Mouse (Mus musculus) left cerebral cortex, postnatal 10 days (tissue): Measurements from ENCODE around the gene Nisch. TPM values are rescaled to one million over a fixed set of nuclear protein-coding genes. Genes with fewer than 3 reads are reported as not detected.

ENCODE experiments used
- DNase-seq, 2 experiments: peaks; one replicate each; pipeline ENCODE4 v3.0.0; 2021 to 2022; ENCODE audit warnings: low spot score in 2 of 2, mixed read lengths in 1 of 2; ENCODE audit errors: extremely low spot score in 1 of 2
- intact Hi-C: fragments of 180-260 bp; cut with DNase I; formaldehyde crosslinking; loops from one replicate; pipeline ENCODE4 v1.15.1; 2025
- total RNA-seq, 2 experiments: library from RNA; stranded (reverse); gene quantifications; 2 replicates each; pipeline ENCODE4 v1.2.3; 2021

Gene Nisch
- total RNA-seq, 2 experiments from 2014 or later = 412 to 432 TPM

DNA sequence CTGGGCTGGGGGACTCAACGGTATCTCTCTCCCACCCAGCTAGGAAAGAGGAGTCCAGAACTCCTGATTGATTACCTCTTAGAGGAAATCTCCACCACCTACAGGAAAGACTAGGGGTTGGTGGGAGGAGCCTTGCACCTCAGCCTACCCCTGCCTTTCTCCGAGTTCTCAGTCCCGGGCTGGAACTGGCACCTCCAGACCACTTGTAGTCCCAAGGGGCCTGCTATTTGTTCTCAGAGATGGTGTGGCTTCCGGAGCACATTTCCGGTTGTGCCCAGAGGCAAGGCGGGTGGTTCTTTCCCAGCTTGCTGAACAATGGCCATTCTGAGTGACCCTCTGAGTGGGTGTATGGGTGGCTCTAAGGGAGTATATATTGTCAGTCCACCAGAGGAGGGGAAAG, 11.5 kb upstream of the Nisch start:
- intact Hi-C loops = no loop called here

GRCm38 (mm10) chr14:31226978-31227377, 10.2 kb upstream of the Nisch start:
- intact Hi-C loops = no loop called here
- DNase-seq = peak; percentile 53 to 75

More for the DNA sequence above, 11.5 kb upstream of the Nisch start:
- peak in 1 of 2 experiments; percentile 52 for DNase-seq

GRCm38 (mm10) chr14:31217666-31218065, 920 bp upstream of the Nisch start, which contains the start of gene Sema3g:
Gene Sema3g, plus strand, starts transcription at chr14:31217860.
- intact Hi-C loops = loop anchor here (10.0 kb wide), 1 partner anchor 107 kb away; the partner anchor contains the start of gene Dnah1
- peak in 1 of 2 experiments; percentile 83 for DNase-seq

DNA sequence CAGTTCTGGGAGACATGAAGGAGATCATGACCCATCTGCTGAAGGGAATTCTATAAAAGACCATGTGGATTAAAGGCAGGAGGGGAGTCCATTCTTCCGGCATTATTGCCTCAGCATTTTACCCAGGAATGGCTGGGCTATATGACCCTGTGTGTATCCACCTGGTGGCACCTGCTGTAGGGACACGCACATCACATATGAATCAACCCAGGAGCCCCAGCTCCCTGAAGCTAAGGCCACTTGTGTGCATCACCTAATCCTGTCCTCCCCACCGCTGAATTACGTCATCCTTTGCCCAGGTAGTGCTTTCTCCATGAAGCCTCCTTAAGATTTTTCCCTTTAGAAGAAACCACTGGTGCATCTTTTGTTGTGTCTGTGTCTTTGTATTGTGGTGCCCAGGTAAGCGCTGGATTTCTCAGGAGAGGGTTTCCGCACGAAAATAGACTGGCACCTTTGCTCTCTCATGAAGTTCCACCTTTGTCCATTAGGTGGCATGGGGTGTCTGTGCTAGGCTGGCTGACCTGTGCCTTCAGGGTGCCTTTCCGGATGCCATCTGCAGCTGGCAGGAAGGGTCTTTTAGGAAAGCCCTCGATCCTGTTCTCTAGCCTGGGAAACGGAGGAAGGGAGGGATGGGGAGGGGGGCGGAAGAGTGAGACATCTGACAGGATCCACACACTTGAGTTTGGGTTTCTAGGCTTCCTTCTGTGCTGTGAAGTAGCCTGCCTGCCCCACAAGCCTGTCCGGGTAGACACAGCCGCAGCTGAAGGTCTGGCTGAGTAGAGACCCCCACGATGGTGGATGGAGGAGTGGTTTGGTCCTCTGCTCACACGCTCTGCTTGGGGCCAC, 1.4 kb downstream of the Nisch start:
- peak; percentile 56 to 69 for DNase-seq
- intact Hi-C loops = loop anchor here (10.0 kb wide), 1 partner anchor 109 kb away; the partner anchor contains the start of gene Dnah1

GRCm38 (mm10) chr14:31214684-31215083, 2.1 kb downstream of the Nisch start:
- DNase-seq = no peak
- intact Hi-C loops = loop anchor here (10.0 kb wide), 1 partner anchor 110 kb away; the partner anchor contains the start of gene Dnah1

GRCm38 (mm10) chr14:31213868-31214267, 2.9 kb downstream of the Nisch start:
- intact Hi-C loops = loop anchor here (10.0 kb wide), 1 partner anchor 111 kb away; the partner anchor contains the start of gene Dnah1
- no peak for DNase-seq

GRCm38 (mm10) chr14:31212499-31212898, 4.2 kb downstream of the Nisch start:
- no peak for DNase-seq
- intact Hi-C loops = loop anchor here (10.0 kb wide), 1 partner anchor 112 kb away; the partner anchor contains the start of gene Dnah1

DNA sequence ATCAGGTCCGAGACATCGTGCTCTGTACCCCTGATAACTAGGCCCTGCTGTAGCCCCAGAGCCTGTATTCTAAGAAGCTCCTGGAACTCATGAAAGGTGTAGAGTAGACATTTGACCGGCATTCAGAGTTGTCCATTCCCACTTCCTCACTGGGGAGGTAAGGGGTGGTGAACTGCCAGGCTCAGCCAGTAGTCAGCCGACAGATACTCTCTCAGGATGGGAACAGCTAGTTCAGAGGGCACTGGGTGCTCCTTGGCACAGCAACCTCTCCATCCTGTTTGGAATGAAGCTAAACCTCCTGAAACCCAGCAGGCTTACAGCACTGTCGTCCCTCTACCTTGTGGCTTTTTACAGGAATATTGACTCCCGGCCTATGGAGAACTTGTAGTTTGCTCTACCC, 4.9 kb downstream of the Nisch start:
- DNase-seq = no peak

GRCm38 (mm10) chr14:31209133-31209557, 7.6 kb downstream of the Nisch start:
- no peak for DNase-seq
- intact Hi-C loops = loop anchor here (5.0 kb wide), 1 partner anchor 43 kb away; the partner anchor contains the start of genes Bap1 and Phf7

More for the DNA sequence above, 4.9 kb downstream of the Nisch start:
- intact Hi-C loops = loop anchor here (10.0 kb wide), 1 partner anchor 113 kb away; the partner anchor contains the start of gene Dnah1

GRCm38 (mm10) chr14:31208084-31208483, 8.7 kb downstream of the Nisch start, which contains the start of gene Tnnc1:
Gene Tnnc1, plus strand, starts transcription at chr14:31208312.
- intact Hi-C loops = loop anchor here (5.0 kb wide), 1 partner anchor 44 kb away; the partner anchor contains the start of genes Bap1 and Phf7
- DNase-seq = no peak

- intact Hi-C loops = loop anchor here (5.0 kb wide), 1 partner anchor 45 kb away; the partner anchor contains the start of genes Bap1 and Phf7
- DNase-seq = no peak
These were observed 9.5 kb downstream of the Nisch start for GRCm38 (mm10) chr14:31207070-31207830.

- intact Hi-C loops = loop anchor here (5.0 kb wide), 1 partner anchor 46 kb away; the partner anchor contains the start of genes Bap1 and Phf7
These were observed 10.2 kb downstream of the Nisch start for GRCm38 (mm10) chr14:31206472-31206981.

DNA sequence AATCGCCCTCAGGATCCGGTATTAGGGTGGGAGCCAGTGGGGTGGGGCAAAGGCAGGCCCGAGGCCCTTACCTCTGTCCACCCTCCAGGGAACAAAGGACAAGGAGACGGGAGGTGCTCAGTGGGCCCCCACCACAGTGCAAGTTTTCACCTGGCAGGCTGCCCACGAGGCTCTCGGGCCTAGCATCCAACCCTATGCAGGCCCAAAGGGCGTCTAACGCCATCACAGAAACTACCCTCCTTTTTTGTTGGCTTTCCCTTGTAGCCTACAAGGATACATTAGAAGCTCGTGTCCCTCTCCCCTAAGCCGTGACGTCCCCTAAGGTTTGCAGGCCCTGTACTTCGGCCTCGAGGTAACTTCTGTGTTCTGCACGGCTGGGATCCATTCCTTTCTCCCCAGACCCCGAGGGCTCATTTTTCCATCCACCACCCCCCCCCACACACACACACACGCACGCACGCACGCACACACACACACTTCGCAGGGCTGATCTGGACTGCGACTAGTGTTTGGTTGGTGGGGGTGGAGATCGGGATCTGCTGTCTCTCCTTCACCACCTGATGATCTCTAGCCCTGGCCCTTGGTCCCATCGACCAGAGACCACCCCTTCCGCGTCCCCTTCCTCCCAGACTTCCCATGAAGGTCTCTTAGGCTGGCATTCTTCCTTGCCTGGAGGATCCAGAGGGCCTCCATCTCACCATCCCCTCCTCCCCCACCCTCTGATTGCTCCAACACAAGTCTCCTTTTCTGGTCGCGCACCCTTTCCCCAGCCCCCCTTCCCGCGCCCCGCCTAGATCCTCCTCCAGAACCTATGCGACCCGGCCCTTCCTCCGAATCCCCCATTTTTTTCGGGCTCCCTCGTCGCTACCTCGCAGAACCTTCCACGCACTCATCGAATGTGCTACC, 10.9 kb downstream of the Nisch start:
- DNase-seq = peak; percentile 27 to 75
- intact Hi-C loops = loop anchor here (5.0 kb wide), 1 partner anchor 46 kb away; the partner anchor contains the start of genes Bap1 and Phf7

More at GRCm38 (mm10) chr14:31206472-31206981, 10.2 kb downstream of the Nisch start:
- DNase-seq = peak; percentile 94 to 99

DNA sequence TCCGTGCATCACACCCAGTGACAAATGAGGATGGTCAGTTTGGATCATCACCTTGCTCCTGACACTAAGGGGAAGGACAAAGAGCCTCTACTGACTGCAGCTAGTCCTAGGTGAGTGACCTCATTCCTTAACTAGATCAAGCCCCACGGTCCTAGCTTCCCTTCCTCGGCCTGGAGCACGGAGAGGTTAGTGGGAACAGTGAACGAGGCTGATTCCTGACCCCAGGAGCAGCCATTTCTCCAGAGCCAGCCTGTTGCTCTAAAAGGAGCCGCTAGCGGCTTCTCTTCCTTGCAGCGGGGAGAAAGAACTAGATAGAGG, 11.5 kb downstream of the Nisch start:
- intact Hi-C loops = loop anchor here (5.0 kb wide), 1 partner anchor 47 kb away; the partner anchor contains the start of genes Bap1 and Phf7
- DNase-seq = no peak

DNA sequence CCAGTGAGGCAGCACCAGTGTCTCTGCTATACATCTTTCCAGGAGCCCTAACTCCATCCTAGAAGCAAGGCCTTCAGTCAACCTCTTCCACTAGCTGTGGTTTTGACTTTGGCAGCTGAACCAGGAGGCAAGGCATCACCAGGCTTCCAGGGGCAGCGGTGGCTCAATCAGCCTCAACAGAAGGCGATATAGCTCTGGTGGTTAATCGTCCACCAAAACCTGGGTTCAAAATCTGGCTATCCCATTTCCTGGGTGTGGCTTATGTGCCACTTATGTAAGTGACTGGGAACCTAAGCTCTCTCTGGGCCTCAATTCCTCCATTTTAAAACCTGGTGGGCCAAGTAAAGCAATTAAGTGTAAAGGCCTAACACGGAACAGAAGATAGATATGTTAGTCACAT, 11.9 kb downstream of the Nisch start:
- no peak for DNase-seq
- intact Hi-C loops = loop anchor here (5.0 kb wide), 1 partner anchor 47 kb away; the partner anchor contains the start of genes Bap1 and Phf7

DNA sequence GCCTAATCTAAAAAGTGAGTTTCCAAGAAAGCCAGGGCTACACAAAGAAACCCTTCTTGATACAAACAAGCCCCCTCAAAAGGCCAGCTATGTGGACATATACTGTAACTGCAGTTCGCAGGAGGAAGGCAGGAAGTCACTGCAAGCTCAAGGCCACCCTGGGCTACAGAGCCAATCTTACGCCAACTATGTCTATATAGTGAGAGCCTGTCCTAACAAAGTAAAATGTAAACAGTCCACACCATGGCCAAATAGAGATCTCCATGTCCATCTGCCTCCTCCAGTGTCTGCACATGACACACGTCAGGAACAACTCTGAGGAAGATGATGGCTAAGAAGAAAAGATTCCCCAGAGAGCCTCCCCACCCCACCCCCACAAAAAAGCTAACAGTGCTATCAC, 16.7 kb downstream of the Nisch start:
- DNase-seq = no peak
- intact Hi-C loops = no loop called here

GRCm38 (mm10) chr14:31199599-31199998, 17.1 kb downstream of the Nisch start:
- intact Hi-C loops = loop anchor here (5.0 kb wide), 1 partner anchor 67 kb away; the partner anchor contains the start of gene Nt5dc2
- DNase-seq = no peak
